Mouse (Mus musculus) spleen, adult 10 weeks (tissue): ENCODE data around the gene Rspo4. TPM values are rescaled to one million over a fixed set of nuclear protein-coding genes. Genes with fewer than 3 reads are reported as not detected.

Source experiments
- polyA plus RNA-seq: library from polyadenylated mRNA; stranded (reverse); fragments of 350-450 nt; fragmentation: Illumina TruSeq; extraction: RNeasy Lipid Tissue Mini Kit (QIAGEN cat#74804); gene quantifications from one replicate; pipeline ENCODE4 v1.2.3, GENCODE M21; 2015; ENCODE audit warnings: low replicate concordance; ENCODE audit not compliant: insufficient read depth

Gene Rspo4
- not detected for polyA plus RNA-seq

DNA sequence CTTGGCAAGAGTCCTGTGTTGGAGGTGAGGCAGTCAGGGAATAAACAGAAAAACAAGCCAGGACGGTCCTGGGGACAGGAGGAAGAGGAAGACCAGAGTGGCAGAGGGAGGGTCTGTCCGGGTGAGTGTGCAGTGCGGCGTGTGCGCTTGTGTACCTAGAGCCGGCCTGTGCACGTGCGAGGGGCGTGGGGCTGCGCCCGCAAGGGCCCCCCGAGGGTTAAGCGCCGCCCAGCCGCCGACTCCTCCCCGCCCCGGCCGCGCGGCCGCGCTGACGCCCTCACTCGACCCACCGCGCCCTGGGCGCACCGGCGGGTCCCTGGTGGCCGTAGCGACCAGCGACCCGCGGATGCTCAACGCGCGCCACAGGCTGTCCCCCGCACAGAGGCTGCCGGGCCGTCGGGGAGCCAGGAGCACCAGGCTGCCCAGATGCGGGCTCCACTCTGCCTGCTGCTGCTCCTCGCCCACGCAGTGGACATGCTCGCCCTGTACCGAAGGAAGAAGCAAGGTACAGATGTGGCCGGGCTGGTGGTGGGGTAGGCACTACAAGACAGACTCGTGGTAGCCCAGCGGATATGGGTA lies at the start of gene Rspo4:
Gene Rspo4, plus strand, starts transcription at position 280 of the 579 bp plus-strand sequence.

GRCm38 (mm10) chr2:151910919-151911500 lies 68.3 kb downstream of the Rspo4 start, which contains the start of gene Angpt4:
Gene Angpt4, plus strand, starts transcription at chr2:151911210.

Other genes with a start within 250 kb of the Rspo4 start
- gene Snph, start 210.3 kb upstream of the Rspo4 start, polyA plus RNA-seq: 0.22 TPM
- not detected for gene Rad21l, start 174.4 kb upstream of the Rspo4 start, polyA plus RNA-seq
- gene Tmem74b, start 140.9 kb upstream of the Rspo4 start, polyA plus RNA-seq: not detected
- 27.8 TPM for gene Psmf1, start 98.7 kb upstream of the Rspo4 start, polyA plus RNA-seq
- 0.19 TPM for gene Angpt4, start 68.3 kb downstream of the Rspo4 start, polyA plus RNA-seq
- gene Fam110a, start 137.3 kb downstream of the Rspo4 start, polyA plus RNA-seq: 2.8 TPM
- 1.1 TPM for gene Slc52a3, start 153.6 kb downstream of the Rspo4 start, polyA plus RNA-seq
- gene Scrt2, start 238.6 kb downstream of the Rspo4 start, polyA plus RNA-seq: not detected